Mouse (Mus musculus): ENCODE measurements around the gene Mlh3. TPM values are rescaled to one million over a fixed set of nuclear protein-coding genes. Genes with fewer than 3 reads are reported as not detected.
A peak's percentile ranks its signal among the peaks of the same experiment; 100 is the strongest.

Mlh3 gene
- polyA plus RNA-seq, 1 experiment, result 10.9 TPM

- DNase-seq (ENCODE audit: low spot score), result no peak
These were observed 10.6 kb upstream of the Mlh3 start for GRCm38 (mm10) chr12:85280845-85281651.

- DNase-seq (ENCODE audit: low spot score), result peak; percentile 82
These were observed 9.9 kb upstream of the Mlh3 start for GRCm38 (mm10) chr12:85280105-85280844.

- DNase-seq (ENCODE audit: low spot score), result no peak
These were observed 9.1 kb upstream of the Mlh3 start for GRCm38 (mm10) chr12:85279396-85280080.

DNA sequence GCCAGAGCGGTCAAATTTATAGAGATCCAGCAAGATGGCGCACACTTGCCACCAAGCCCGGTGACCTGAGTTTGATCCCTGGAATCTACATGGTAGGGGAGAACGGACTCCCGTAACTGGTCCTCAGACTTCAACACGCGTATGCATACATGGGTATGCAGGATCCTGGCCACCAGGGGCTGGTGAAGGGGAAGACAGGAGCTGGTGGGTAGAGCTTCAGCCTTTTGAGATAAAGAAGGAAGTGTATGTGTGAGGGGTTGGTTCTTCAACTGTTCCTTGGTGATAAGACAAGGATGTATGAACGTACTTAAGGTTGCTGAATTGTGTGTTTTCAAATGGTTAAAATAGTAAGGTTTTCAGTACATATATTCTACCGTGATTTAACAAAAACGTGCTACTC, 8.5 kb upstream of the Mlh3 start:
- no peak for DNase-seq (ENCODE audit: low spot score)

DNA sequence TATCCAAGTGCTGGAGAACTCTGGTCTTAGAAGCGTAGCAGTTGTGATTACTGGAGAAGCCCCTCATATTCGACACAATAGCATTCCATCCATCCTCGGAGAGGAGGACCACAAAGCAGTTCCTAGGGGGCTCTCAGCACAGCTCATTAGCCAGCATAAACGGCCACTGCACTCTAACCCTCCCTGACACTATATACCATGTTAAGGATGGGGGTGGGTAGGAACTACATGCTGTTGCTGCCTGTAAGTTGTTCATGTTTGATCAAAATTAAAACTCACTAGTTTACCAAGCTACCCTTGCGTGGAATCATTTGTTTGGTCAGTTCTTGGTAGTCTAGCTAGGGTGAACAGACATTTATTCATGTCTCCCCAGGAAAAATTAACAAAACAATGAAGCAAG, 5.9 kb upstream of the Mlh3 start:
- no peak for DNase-seq (ENCODE audit: low spot score)

DNA sequence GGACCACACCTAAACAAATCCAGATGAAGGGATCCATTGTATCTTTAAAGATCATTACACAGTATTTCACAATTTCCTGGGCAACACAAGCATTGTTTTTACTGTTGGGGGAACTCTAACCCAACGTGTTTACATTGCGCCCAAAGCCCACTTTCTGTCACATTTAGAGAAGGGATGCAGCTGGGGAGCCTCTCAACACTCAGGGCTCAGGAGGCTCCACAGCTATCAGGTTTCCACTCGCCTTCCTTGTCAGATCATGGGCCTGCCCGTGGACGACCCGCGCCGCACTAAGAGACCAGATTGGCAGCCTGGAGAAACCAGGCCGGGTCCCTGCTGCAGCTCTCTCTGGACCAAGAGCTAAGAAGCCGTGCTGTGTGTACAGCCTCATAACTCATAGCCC, 3.1 kb upstream of the Mlh3 start:
- no peak for DNase-seq (ENCODE audit: low spot score)

DNA sequence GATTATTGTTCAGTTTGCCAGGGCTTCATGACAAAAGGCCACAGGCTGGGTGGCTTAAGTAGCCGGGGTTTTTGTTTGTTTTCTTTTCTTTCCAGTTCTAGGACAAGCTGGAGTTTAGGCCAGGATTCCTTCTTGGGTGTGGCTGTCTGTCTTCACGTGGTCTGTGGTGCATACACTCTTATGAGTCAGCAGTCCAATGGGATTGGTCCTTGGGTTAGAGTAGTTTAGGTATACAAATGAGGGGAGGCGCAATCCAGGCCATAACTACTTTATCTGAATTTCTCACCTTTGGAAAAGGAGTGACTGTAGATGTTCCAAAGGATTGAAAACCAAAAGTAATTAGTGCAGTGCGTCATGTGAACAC, 1.4 kb upstream of the Mlh3 start:
- no peak for DNase-seq (ENCODE audit: low spot score)

GRCm38 (mm10) chr12:85271132-85271842, 888 bp upstream of the Mlh3 start:
- no peak for DNase-seq (ENCODE audit: low spot score)

GRCm38 (mm10) chr12:85269821-85270220, 578 bp downstream of the Mlh3 start:
- DNase-seq (ENCODE audit: low spot score), result no peak

GRCm38 (mm10) chr12:85266248-85266647, 4.2 kb downstream of the Mlh3 start:
- no peak for DNase-seq (ENCODE audit: low spot score)

DNA sequence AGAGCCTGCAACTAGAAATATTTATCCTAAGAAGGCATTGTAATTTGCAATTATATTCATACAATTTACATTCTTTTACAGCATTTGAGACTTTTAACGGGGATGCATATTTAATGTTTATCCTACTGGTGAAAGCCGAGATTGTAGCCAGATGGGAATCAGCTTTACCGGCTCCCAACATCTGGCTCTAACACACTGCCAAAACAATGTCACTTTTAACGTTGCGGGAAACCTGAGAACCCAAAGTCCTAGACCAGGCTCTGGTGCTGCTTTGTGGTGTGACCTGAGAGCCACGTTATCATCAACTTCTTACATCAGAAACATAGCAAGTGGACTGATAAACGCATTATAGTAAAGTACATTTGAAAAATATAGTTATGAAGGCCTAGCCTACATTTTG, 5.5 kb downstream of the Mlh3 start:
- no peak for DNase-seq (ENCODE audit: low spot score)

DNA sequence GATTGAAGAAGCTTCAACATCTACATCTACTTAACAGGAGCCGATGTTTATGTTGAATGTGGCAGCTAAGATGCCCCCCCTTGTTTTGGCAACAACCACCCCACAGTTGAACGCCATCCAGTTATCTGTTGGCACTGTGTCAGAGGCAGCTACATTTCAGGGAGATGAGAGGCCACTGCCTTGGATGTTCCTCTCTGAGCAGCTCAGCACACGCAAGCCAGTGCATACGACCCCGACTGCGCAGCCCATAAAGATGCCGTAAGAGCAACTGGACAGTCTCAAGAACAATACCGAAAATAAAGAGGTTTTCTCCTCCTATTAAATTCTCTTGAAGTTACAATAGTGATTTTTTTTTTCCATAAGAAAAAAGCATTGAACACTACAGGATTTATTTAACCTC, 5.9 kb downstream of the Mlh3 start:
- no peak for DNase-seq (ENCODE audit: low spot score)

GRCm38 (mm10) chr12:85263190-85263589, 7.2 kb downstream of the Mlh3 start:
- no peak for DNase-seq (ENCODE audit: low spot score)

GRCm38 (mm10) chr12:85262489-85262888, 7.9 kb downstream of the Mlh3 start:
- DNase-seq (ENCODE audit: low spot score), result no peak

DNA sequence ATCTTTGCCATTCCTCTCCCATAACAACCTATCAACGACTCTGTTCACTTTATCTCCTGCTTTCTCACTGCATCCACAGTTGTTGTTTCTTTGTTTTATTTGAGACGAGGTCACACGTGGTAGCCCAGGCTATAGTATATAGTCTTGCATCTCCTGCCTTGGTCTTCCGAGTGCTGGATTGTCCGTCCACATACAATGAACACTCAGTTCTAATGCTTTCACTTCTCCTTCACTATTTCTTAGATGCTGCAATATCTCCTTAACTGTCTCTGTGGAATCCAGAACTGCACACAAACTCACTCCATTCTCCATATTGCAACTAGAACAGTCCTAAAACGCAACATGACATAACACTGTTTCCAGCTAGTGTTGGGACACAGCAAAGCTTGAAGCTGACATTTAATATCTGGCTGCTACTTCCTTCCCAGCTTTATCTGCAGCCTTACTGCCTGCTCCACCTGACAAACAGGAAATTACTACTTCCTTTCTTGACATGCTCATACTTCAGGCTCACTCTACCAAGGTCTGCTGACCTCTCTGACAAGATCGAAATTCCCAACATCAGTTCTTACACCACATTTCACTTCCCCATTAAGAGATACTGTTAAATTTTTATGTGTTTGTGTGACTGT, 13.3 kb downstream of the Mlh3 start:
- DNase-seq (ENCODE audit: low spot score), result no peak

DNA sequence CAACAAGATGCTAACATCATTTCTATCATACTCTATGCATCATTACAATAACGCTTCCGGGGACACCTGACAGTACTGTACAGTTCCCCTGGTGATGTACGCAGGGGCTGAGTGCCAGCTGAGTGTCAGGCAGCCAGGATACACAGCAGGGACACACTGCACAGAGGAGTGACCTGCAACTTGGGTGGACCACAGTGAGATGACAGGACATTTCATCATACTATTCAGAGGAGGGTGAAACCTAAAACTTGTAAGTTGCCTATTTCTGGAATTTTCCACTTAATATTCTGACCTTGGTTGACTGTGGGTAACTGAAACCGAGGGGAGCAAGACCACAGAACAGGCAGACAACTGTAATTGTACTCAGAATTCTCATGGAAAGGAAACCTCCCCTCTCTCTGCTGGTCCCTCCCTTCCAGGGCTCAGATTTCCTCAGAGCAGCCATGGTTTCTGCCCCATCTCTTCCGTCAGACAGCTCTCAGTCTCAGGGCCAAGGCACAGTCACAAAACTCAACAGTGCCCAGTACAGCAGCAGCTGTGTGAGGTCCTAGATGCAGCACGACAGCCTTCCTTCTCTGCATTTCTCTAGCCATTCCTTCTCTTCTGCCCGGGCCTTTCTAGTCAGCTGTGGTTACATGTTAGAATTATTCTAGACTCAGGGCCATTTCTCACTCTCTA, 14.2 kb downstream of the Mlh3 start:
- DNase-seq (ENCODE audit: low spot score), result no peak

DNA sequence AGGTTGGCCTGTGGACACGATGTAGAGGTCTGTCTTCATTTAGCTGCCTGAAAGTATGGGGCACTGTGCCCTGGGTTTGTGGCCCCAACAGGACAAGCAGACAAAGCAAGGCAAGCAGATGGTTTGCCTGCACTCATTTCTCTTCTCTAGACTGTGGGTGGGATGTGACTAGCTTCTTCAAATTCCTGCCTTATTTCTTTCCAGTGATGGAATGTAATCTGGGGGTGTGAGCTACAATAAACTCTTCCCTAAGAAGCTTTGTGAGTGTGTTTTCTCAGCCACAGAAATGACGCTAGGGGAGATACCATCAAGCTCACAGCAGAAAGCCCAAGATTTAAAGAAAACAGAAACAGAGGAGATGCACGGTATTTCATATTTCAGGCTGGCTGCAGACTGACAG, 18.3 kb downstream of the Mlh3 start:
- DNase-seq (ENCODE audit: low spot score), result no peak

- DNase-seq (ENCODE audit: low spot score), result no peak
These were observed 32.8 kb downstream of the Mlh3 start for GRCm38 (mm10) chr12:85237553-85237952.

GRCm38 (mm10) chr12:85233376-85234358, 36.7 kb downstream of the Mlh3 start:
- DNase-seq (ENCODE audit: low spot score), result no peak
